Mouse (Mus musculus) cerebellum, adult 2 months (tissue): ENCODE results near the gene Morn1. TPM values are rescaled to one million over a fixed set of nuclear protein-coding genes. Genes with fewer than 3 reads are reported as not detected.

Experiments used
- DNase-seq, 2 experiments: peaks; one replicate each; pipeline ENCODE4 v3.0.0; 2021
- H3K27ac ChIP-seq: fragments of 200-500 bp; 2 replicates; pipeline ENCODE4 v1.5.1; 2012; ENCODE audit warnings: low read length, control low read depth, inconsistent platforms; ENCODE audit not compliant: insufficient read depth
- H3K27me3 ChIP-seq: fragments of 200-500 bp; 2 replicates; pipeline ENCODE4 v1.6.1; 2012; ENCODE audit warnings: inconsistent platforms, mild to moderate bottlenecking, low read length, moderate library complexity; ENCODE audit not compliant: control insufficient read depth, insufficient read depth
- H3K4me1 ChIP-seq: fragments of 200-500 bp; 2 replicates; pipeline ENCODE4 v1.6.1; 2011; ENCODE audit warnings: low read length; ENCODE audit not compliant: control insufficient read depth, insufficient read depth
- H3K4me3 ChIP-seq: fragments of 200-500 bp; replicated peaks from 2 replicates; pipeline ENCODE3; 2011; ENCODE audit warnings: mild to moderate bottlenecking, low read depth, low read length, control low read depth; ENCODE audit not compliant: insufficient read depth
- CTCF ChIP-seq: fragments of 200-500 bp; IDR thresholded peaks from 2 replicates; pipeline ENCODE4 v1.5.1; 2011; ENCODE audit warnings: low read depth, mild to moderate bottlenecking, control low read depth, low read length, moderate library complexity, borderline replicate concordance; ENCODE audit not compliant: insufficient read depth
- POLR2A ChIP-seq: fragments of 200-500 bp; IDR thresholded peaks from 2 replicates; pipeline ENCODE4 v1.6.1; 2011; ENCODE audit warnings: low read length, control low read depth, borderline replicate concordance; ENCODE audit not compliant: insufficient read depth
- WGBS: fragments of 180-500 bp; shearing (Covaris S2); methylation state at CpG from one replicate; pipeline ENCODE4 v1.1.7; 2018; 5-methylcytosine and 5-hydroxymethylcytosine counted together
- polyA plus RNA-seq: library from polyadenylated mRNA; depleted of rRNA; stranded (reverse); fragments of >200 nt; gene quantifications from 2 replicates; pipeline ENCODE4 v1.2.3, GENCODE M21; 2012

Gene Morn1
- polyA plus RNA-seq, 1 experiment: 15.6 TPM

- 46% methylated on average over 7 of the region's 7 CpGs for WGBS
These were observed 7.2 kb downstream of the Morn1 start for GRCm38 (mm10) chr4:155093431-155094149.

GRCm38 (mm10) chr4:155094565-155094964 is 8.2 kb downstream of the Morn1 start:
- H3K4me3 ChIP-seq: no peak overlapping the region
- WGBS: 50% methylated on average over 3 of the region's 3 CpGs
- H3K27ac ChIP-seq: peak overlapping the region; percentile 97
- H3K27me3 ChIP-seq: no peaks in the 10 kb centered on the region
- peak; percentile 63 to 65 for DNase-seq
- TF ChIP-seq CTCF (peak; percentile 45; the same call in 1 of the 2 replicates), POLR2A (no peak)
- peaks cover 51% of the 10 kb centered on the region for H3K4me1 ChIP-seq

More at GRCm38 (mm10) chr4:155093431-155094149, 7.2 kb downstream of the Morn1 start:
- TF ChIP-seq POLR2A (no peak), CTCF (0 out of 2 replicates have a peak, but pooled peaks have one; percentile 1)
- Histone ChIP-seq H3K27me3 (no peaks in the 10 kb centered on the region), H3K4me1 (peaks cover 51% of the 10 kb centered on the region), H3K4me3 (no peak overlapping the region), H3K27ac (peak overlapping the region; percentile 97)
- peak in 1 of 2 experiments; percentile 44 for DNase-seq

- H3K4me1 ChIP-seq: peaks cover 51% of the 10 kb centered on the region
- peak; percentile 92 to 95 for DNase-seq
- TF ChIP-seq POLR2A (peak; percentile 26; the same call in 1 of the 2 replicates), CTCF (peak; percentile 99)
- WGBS: 17% methylated on average over 8 of the region's 8 CpGs
- peak overlapping the region; percentile 97 for H3K27ac ChIP-seq
- H3K4me3 ChIP-seq: no peak overlapping the region
- H3K27me3 ChIP-seq: no peaks in the 10 kb centered on the region
These were observed 9.0 kb downstream of the Morn1 start for GRCm38 (mm10) chr4:155095238-155095900.

- peaks cover 51% of the 10 kb centered on the region for H3K4me1 ChIP-seq
- DNase-seq: peak; percentile 78 to 89
- H3K27ac ChIP-seq: peak overlapping the region; percentile 48; the same call in 1 of the 2 replicates
- no peak overlapping the region for H3K4me3 ChIP-seq
- no peaks in the 10 kb centered on the region for H3K27me3 ChIP-seq
- TF ChIP-seq CTCF (no peak), POLR2A (0 out of 2 replicates have a peak, but pooled peaks have one; percentile 29)
- WGBS: 17% methylated on average over 8 of the region's 8 CpGs
These were observed 9.6 kb downstream of the Morn1 start for GRCm38 (mm10) chr4:155095967-155096366.

- WGBS: 43% methylated on average over 6 of the region's 6 CpGs
- TF ChIP-seq CTCF (no peak), POLR2A (no peak)
- no peaks in the 10 kb centered on the region for H3K27me3 ChIP-seq
- DNase-seq: peak; percentile 39 to 46
- no peak overlapping the region for H3K4me3 ChIP-seq
- H3K27ac ChIP-seq: no peak overlapping the region
- peaks cover 44% of the 10 kb centered on the region for H3K4me1 ChIP-seq
These were observed 11.1 kb downstream of the Morn1 start for GRCm38 (mm10) chr4:155097452-155097851.

GRCm38 (mm10) chr4:155098572-155098971 is 12.2 kb downstream of the Morn1 start:
- Histone ChIP-seq H3K27me3 (no peaks in the 10 kb centered on the region), H3K27ac (no peak overlapping the region), H3K4me1 (peaks cover 35% of the 10 kb centered on the region), H3K4me3 (no peak overlapping the region)
- no peak for DNase-seq
- no peak for TF ChIP-seq POLR2A
- no peak for TF ChIP-seq CTCF
- 90% methylated on average over 4 of the region's 4 CpGs for WGBS

GRCm38 (mm10) chr4:155107886-155108285 is 21.5 kb downstream of the Morn1 start:
- Histone ChIP-seq H3K27ac (no peak overlapping the region), H3K4me1 (no peaks in the 10 kb centered on the region), H3K27me3 (no peaks in the 10 kb centered on the region), H3K4me3 (no peak overlapping the region)
- DNase-seq: no peak
- whole genome bisulfite sequencing: 98% methylated on average over 4 of the region's 4 CpGs
- TF ChIP-seq POLR2A (no peak), CTCF (no peak)
